Mouse (Mus musculus) yolk sac, embryonic 10.5 days (tissue): Measurements from ENCODE around the gene 1110004F10Rik.

Experiments
- DNase-seq: peaks from one replicate; pipeline ENCODE4 v3.0.0-alpha.2; 2017; ENCODE audit warnings: low spot score

Gene 1110004F10Rik

DNA sequence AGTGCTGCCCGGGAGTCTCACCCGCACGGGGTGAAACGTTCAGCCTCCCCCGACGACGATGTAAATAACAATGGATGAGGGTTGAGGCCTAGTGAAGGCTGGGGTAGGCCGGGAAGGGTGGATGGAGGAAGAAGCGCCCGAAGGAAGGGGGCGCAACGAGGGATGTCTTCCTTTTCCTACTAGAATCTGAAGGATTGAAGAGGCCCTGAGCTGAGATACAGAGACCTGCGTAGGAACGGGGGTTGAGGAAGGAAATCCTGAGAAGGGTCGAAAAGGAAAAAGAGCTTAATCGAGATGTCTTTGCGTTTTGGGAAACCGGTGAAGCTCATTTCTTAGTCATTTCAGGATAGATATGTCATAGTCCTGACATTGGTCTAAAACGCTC lies 54.3 kb downstream of the 1110004F10Rik start:
- DNase-seq = no peak

DNA sequence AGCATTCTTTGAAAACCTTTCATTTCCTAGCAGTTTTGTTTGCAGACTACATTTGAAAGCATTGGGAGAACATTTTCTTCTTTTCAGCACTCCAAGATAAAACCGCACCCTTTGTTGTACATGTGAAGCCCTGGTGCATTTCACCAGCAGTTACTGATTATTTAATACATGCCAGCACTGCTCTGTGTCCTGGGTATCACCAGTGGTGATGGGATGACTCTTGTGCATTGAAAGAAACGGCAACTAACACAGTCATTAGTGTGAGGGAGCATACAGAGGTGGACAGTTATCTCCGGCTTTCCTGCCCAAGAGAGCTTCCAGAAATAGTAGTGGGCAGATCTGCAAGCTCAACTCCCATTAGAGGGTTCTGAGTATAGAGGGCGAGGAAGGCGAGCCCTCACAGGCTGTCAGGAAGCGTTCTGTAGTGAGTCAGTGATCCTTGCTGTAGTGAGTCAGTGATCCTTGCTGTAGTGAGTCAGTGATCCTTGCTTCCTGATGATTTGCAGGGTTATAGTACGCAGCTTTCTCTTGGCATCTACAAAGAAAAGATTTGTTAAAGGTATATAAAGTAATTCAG lies 60.8 kb downstream of the 1110004F10Rik start:
- DNase-seq = no peak

DNA sequence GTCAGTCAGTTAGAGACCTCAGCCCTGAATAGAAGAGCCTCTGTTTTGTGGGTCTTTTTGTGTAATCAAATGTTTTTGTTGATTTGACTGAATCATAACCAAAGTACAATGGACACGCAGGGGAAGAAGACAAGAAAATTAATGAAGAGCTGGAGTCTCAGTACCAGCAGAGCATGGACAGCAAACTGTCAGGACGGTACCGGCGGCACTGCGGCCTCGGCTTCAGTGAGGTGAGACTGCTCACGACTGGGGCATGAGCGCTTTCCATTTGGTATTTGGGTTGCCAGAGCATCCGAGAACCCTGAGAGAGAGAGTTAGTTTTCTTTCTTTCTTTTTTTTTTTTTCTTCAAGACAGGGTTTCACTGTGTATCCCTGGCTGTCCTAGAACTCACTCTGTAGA lies 63.9 kb downstream of the 1110004F10Rik start:
- DNase-seq = no peak

DNA sequence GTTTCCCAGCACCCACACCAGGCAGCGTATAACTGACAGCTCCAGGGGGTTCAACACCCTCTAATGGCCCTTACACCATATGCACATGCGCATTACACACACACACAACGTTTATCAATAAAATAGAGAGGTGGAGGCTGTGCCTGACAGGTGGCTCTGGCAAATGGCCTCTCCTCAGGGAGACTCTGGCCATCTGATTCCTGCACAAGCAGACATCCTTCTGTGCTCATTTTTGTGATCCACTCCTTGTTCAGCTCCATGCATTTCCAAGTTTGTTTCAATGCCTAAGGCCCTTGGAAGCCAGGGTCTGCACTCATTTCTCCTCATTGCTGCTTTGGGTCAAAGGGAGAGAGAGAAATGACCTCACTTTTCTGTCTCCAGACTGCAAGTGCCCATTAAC lies 71.5 kb downstream of the 1110004F10Rik start:
- no peak for DNase-seq

DNA sequence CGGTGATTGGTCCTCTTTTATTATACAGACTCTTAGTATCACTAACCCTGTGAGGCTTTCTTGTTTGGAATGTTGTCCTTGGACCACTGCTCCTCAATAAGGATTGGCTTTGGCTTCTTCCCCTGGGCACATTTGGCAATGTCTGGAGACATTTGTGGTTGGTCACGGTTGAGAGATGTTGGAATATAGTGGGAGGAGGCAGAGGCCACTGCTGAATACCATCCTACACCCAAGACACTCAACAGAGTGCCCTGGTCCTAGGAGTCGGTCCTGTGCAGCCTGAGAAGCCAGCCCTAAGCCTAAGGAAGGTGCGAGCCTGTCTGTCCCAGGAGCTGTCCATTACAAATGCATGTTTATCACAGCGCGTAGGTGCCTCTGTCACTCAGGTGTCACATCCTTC lies 72.3 kb downstream of the 1110004F10Rik start:
- DNase-seq = no peak

DNA sequence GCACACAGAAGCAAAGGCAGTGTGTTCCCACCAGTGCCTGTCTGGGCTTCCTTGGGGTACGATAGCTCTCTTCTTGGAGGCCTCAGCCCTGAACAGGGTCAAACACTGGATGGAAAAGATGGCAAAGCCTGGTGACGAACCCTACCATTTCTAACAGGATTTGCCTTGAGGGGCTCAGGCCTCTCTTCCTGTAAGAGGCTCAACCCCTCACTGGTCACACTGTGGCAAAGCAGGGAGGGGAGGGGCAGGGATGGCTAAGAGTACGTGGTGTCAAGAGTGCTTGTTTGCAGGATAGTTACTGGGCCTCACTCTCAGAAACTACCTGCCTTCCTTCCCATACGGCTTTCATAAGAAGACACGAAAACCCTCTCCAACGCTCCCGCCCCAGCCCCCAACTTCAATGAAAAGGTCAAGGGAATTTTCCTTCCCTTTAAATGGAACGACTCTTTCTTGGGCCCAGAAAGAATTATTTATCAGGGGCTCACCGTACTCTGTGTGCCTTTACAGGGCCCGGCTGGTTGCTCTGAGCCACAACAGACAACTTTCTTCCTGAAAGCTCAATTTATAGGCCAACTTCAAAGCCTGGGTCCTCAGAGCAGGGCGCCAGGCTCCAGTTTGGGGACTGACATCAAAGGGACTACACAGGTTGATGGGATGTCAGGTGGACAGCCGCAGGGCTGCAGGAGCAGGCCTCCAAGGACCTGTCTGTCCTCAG lies 76.2 kb downstream of the 1110004F10Rik start:
- DNase-seq = no peak

DNA sequence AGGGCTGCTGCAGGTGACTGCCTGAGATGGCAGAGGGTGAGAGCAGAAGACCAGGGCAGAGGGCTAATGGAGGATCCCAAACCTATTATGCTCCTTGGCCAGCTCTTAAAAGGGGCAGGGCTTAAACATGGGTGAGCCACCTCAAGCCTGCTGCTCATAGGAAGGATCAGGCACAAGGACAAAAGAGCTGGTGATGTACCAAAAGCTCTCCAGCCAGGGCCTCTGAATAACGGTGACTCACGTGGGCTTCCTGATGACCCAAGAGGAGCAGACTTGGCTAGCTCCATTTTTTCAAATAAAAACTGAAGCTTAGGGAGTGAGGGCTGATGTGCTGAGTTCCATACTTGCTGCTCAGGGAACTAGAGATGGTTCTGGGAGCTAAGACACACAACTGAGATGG lies 76.8 kb downstream of the 1110004F10Rik start:
- no peak for DNase-seq

DNA sequence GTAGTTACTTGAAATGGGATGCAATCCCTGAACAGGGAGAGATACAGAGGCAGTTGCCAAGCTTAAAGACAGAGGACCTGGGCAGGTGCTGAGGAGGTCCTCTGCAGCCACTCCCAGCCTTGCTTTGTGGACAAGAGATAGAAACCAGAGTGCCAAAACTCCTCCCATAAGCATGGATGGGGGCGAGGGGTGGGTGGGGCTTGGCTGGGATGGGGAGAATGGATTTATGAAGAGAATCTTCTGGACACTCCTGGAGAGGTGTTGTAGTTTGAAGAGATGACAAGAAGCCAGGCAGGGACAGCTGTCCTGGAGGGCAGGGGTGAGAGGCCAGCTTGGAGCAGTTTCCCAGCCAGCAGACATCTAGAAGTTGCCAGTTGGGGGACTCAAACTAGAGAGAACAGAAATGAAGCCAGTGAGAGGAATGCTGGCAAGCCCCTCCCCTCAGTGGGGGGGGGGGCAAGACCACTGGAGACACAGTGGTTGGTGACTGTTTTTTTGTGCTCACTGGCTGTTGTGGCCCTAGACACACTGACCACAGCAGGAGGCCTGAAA lies 80.2 kb downstream of the 1110004F10Rik start:
- no peak for DNase-seq

DNA sequence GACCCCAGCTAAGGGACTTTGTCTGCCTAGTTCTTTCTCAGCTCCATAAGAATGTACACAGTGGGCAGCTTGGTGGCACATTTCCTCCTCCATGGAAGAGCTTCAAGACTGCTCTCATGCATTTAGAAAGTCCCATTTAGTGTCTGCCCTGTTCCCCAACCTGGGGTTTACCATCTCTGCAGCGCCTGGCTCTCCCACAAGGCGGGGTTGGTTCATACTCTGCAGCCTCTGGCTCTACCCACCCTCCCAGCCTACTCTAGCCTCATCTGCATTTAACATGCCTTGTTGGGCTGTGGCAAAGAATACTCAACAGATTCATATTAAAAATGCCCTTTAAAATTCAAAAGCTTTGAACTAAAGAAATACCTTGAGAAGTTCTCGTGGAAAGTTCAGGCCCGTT lies 81.5 kb downstream of the 1110004F10Rik start:
- DNase-seq = no peak

DNA sequence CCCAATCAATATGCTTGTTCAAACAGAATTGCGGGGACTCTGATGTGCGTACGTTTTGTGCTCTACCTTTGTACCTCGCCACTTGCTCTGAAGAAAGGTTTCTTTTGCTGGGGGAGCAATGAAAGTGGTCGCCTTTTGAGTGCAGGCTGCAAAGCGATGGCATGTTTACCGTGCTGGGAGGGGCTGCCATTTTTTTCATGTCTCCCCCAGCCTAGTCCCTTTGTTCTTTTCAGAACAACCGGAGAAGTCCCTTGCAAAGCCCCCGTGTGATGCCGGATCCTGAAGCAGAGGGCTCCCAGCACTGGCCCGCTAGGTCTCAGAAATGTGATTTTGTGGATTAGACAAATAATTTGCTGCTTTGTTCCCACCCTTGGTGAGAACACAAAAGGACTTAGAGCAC lies 82.0 kb downstream of the 1110004F10Rik start:
- no peak for DNase-seq

DNA sequence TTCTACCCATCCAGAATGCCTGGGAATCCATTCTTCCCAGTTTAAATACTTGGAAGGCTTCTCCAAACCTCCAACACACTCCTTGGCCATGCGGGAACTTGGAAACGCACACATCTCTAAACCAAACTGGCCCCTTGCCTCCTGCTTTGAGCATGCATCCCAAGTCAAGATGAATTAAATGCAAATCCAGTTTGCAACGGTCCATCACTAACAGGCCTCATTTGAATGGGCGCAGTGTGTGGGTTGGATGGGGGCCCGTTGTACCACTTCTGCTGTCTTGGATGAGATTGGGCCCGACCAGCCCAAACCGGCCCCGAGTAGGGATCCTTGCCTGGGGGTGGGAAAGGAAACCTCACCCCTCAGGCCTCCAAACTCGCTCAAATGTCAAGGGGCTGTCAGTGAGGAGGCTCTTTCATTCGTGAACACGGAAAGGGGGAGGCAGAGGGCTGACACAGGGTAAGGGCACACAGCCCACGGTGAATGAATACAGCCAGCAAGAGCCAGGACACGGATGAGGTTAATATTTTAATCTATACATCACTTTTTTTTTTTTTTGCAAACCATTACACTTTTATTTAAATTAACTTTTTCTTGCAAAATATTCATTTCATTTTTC lies 83.9 kb downstream of the 1110004F10Rik start:
- no peak for DNase-seq

DNA sequence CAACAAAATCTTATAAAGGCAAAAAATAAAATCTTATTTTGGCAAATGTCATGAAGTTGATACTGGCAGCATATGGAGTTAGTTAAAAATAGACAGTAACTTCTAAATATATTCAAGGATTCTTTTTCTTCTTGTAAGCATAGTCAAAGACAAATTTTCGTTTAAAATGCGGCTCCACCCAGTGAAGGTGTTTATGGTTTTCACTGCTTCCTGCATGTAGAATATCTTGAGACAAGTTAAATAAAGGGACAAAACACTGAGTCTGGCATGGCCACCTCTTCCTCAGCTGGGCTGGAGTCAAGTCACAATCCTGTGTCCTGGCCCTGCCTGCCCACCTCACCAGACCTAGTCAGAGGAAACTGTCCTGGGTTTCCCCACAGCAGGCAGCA lies 84.4 kb downstream of the 1110004F10Rik start:
- no peak for DNase-seq

DNA sequence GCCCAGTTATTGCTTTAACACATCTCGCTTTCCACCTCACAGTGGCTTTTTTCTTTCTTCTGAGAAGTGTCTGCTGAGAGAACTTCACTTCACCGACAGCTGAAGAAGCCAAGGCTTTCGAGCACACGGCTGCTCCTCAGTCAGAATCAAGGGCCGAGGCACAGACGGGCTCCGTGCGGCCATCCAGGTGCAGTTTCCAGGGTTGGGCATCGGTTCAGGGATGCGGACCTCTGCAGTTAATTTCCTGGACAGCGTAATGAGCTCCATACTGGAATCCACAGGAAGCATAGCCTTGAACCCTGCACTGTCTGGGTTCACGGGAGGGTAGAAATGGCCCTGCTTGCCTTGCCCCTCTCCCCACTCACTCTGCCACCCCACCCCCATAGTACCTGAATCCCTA lies 84.9 kb downstream of the 1110004F10Rik start:
- no peak for DNase-seq

DNA sequence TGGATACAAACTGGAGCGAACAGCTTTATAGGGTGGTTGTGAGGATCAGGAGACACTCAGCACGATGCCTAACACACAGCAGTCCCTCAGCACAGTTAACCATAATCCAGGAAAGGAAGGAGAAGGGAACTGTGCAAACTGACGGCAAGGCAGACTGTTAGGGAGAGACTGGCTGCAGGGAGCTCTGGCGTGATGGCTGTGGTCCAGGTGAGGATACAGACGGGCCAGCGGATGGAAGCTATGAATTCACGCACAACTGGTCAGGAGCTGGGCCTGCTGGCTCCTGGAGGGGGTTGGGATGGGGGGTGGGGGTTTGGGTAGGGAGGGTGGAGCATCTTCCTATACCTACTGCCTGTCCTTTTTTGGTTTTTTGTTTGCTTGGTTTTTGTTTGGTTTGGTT lies 86.5 kb downstream of the 1110004F10Rik start:
- DNase-seq = no peak

DNA sequence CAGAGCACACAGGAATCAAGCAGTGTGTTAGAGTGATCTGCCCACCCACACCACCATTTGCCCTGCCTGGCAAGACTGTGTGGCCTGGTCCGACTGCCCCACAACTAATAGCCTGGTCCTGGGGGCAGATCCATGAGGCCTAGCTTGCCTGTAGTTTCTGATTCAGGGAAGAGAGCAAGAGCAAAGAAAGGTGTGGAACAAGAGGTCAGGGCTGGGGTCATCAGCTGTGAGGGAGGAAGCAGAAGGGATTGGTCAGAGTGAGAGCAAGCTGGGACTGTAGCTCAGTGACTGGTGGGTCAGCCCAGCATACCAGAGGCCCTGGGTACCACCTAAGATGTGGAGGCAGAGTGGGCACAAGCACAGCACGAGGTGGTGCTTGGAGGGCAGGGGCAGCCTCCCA lies 87.9 kb downstream of the 1110004F10Rik start:
- DNase-seq = no peak

DNA sequence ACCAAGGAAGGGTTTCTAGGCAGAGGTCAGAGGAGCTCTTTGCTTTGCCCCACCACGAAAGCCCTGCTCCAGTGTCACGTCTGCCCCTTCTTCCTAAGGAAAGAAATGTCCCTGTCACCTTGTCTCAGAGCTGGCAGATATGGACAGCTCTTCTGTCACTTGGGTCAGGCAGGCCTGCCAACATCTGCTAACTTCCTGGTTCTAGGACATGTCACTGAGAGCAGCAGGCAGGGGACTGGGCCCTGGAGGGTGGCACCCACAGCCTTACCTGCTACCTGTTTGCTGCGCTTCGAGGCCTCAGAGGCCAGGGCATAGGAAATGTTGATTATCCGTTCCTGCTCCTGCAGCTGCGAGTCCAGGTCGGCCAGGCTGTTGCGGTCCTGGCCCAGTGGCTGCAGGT lies 89.1 kb downstream of the 1110004F10Rik start:
- no peak for DNase-seq

DNA sequence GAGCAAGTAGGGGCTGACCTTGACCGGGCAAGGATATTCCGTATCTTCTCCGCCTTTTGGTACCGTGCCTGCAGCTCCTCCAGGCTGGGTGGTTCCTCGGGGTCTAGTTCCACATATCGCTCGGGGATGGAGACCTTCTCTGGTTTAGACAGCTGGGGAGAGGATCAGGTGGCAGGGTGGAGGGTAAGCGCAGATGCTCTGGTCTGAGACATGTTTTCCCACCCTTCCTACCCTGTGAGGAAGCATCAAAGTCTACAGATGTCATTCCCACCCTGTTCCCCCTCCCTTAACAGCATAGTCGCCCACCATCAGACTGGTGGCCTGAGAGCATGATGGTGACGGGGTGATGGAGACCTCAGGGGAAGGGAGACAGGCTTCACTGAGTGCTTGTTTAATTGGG lies 90.2 kb downstream of the 1110004F10Rik start:
- DNase-seq = no peak

DNA sequence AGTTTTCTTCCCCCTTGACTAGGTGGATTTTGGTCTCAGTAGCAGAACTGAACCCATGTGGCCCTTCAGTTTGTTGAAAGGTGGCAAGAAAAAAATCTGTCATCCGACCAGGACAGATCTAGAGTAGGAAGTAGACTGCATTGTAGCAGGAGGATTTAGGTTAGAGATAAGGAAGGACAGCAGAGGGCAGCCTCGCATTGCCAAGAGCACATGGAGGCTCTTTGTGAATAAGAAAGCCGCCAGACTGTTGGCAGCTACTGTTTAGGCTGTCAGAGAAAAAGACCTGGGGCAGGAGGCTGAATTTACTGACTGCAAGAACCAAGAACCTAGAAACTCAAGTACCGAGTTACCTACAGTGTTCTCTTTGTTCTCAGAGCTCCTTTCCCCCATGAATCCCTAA lies 92.2 kb downstream of the 1110004F10Rik start:
- DNase-seq = no peak

DNA sequence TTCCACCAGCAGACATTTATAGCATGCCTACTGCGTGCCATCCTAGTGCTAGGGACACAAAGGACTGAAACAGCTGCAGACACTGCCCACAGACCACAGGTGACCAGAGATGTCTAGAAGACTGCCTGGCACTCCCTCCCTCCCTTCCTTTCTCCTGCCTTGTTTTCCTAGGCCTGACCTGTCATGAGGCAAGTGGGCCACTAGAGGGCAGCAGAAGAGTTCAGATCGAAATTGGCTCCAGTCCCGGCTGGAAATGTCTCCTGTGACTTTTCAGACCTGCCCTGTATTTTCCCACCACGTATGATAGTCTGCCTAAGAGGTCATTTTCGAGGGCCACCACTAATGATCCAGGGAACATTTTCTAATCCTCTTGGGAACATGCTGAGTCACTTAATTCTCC lies 92.9 kb downstream of the 1110004F10Rik start:
- peak; percentile 70 for DNase-seq

DNA sequence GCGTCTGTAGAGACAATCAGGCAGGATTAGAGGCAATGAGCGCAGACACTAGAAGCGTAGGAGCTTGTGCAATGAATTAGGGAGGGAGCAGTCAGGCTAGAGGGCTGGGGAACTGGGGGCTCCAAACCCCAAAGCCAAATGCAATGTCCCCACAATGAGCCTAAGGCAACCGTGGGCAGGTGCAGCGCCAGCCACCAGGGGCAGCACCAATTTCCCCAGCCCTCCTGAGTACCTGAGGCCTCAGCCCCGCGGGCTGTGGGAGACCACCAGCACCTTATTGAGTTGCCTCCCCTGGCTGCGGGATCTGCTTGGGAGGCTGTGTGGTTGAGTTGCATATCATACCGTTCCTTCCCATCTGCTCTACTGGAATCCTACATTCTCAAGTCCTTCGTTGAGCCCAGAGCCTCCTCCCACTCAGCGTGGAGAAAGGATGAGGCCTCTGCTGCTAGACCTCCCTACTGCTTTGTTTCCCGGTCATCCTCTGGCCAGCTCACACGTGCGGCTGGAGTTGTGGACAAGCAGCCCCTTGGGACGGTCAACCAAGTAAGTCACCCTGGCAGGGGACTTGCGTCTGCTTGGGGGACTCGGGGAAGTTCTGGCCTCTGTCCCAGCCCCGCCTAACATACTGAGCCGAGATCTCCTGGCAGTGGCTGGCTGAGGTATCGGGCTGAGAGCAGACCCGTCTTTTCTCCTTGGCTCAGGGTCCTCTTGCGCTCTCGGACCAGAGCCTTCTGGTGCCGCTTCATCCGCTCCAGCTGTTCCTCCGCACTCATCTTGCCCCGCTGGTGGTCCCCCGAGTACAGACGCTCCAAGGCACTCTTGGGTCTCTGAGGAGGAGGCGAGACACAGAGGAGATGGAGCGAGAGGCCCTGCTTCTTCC lies 95.5 kb downstream of the 1110004F10Rik start:
- DNase-seq = no peak

DNA sequence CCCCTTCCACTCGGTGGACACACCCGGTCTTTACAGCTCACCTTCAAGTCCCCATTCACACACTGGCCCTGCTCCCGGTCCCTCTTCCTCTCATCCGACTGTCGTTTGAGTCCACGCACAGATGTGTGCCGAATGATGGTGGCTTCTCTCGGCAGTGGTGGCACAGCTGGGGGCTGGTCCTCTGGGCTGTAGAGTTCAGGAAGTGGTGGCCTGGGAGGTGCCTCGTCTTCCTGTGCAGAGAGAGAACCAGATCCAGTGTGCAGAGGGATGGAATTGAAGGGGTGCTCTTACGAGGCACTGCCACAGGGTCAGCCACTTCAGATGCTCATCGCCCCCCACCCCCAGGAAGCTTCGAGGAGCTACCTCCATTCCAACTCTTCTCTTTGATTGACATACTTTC lies 98.0 kb downstream of the 1110004F10Rik start:
- DNase-seq = no peak

DNA sequence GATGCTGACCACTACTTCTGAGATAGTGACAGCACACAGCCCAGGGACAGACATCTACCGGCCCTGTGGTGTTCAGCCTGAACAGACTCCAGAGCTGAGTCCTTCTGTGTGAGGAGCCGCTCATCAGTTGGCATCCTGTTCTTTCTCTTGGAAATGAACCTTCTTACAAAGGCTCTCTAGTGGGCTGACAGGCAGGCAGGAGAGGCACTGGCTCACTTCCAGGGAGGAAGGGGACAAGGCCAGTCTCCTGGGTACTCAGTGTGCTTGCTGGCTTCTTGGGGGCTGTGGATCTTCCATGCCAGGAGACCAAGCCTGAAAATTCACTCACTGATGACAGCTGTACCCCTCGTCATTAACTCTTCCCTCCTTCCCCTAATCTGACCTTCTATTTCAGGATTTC lies 98.5 kb downstream of the 1110004F10Rik start:
- no peak for DNase-seq
